Mouse (Mus musculus): ENCODE data around the gene Pdxdc1.
"Not testable (repeated sequence)": the region's sequence is repeated elsewhere in the genome, so short reads cannot be mapped to it uniquely, and the experiment has no call there.

Pdxdc1 gene

GRCm38 (mm10) chr16:13883094-13883774 is 19.7 kb downstream of the Pdxdc1 start:
- DNase-seq (ENCODE audit: low spot score in 2 of 2): no peak

- no peak for DNase-seq (ENCODE audit: low spot score in 2 of 2)
Measured at GRCm38 (mm10) chr16:13875483-13875882, 27.4 kb downstream of the Pdxdc1 start.

GRCm38 (mm10) chr16:13867910-13868514 is 34.9 kb downstream of the Pdxdc1 start:
- DNase-seq (ENCODE audit: low spot score in 2 of 2): peak in 1 of 2 experiments; percentile 1

- not testable (repeated sequence) for DNase-seq (ENCODE audit: low spot score in 2 of 2)
Measured at GRCm38 (mm10) chr16:13867406-13867805, 35.5 kb downstream of the Pdxdc1 start.

- DNase-seq (ENCODE audit: low spot score in 2 of 2): no peak
Measured at GRCm38 (mm10) chr16:13866616-13867015, 36.3 kb downstream of the Pdxdc1 start.

- no peak for DNase-seq (ENCODE audit: low spot score in 2 of 2)
Measured at GRCm38 (mm10) chr16:13866076-13866475, 36.9 kb downstream of the Pdxdc1 start.

GRCm38 (mm10) chr16:13853886-13854285 is 49.0 kb downstream of the Pdxdc1 start:
- no peak for DNase-seq (ENCODE audit: low spot score in 2 of 2)

GRCm38 (mm10) chr16:13851446-13851845 is 51.5 kb downstream of the Pdxdc1 start:
- no peak for DNase-seq (ENCODE audit: low spot score in 2 of 2)

GRCm38 (mm10) chr16:13848310-13848709 is 54.6 kb downstream of the Pdxdc1 start:
- DNase-seq (ENCODE audit: low spot score in 2 of 2): no peak

- no peak for DNase-seq (ENCODE audit: low spot score in 2 of 2)
Measured at GRCm38 (mm10) chr16:13846675-13847074, 56.3 kb downstream of the Pdxdc1 start.

GRCm38 (mm10) chr16:13845031-13845430 is 57.9 kb downstream of the Pdxdc1 start:
- DNase-seq (ENCODE audit: low spot score in 2 of 2): no peak

GRCm38 (mm10) chr16:13840956-13841355 is 62.0 kb downstream of the Pdxdc1 start:
- DNase-seq (ENCODE audit: low spot score in 2 of 2): no peak

GRCm38 (mm10) chr16:13840056-13840455 is 62.9 kb downstream of the Pdxdc1 start:
- no peak for DNase-seq (ENCODE audit: low spot score in 2 of 2)

- DNase-seq (ENCODE audit: low spot score in 2 of 2): no peak
Measured at GRCm38 (mm10) chr16:13834382-13834781, 68.5 kb downstream of the Pdxdc1 start.

- no peak for DNase-seq (ENCODE audit: low spot score in 2 of 2)
Measured at GRCm38 (mm10) chr16:13831606-13832005, 71.3 kb downstream of the Pdxdc1 start.

GRCm38 (mm10) chr16:13830444-13830843 is 72.5 kb downstream of the Pdxdc1 start:
- no peak for DNase-seq (ENCODE audit: low spot score in 2 of 2)

- DNase-seq (ENCODE audit: low spot score in 2 of 2): no peak
Measured at GRCm38 (mm10) chr16:13826511-13826910, 76.4 kb downstream of the Pdxdc1 start.

GRCm38 (mm10) chr16:13825781-13826490 is 77.0 kb downstream of the Pdxdc1 start:
- DNase-seq (ENCODE audit: low spot score in 2 of 2): no peak

- no peak for DNase-seq (ENCODE audit: low spot score in 2 of 2)
Measured at GRCm38 (mm10) chr16:13820771-13821170, 82.2 kb downstream of the Pdxdc1 start.

- no peak for DNase-seq (ENCODE audit: low spot score in 2 of 2)
Measured at GRCm38 (mm10) chr16:13819806-13820500, 83.0 kb downstream of the Pdxdc1 start.

GRCm38 (mm10) chr16:13819394-13819743 is 83.6 kb downstream of the Pdxdc1 start:
- no peak for DNase-seq (ENCODE audit: low spot score in 2 of 2)

Measured in spleen, postnatal 14 days (tissue).